Mouse (Mus musculus) lung, postnatal 0 days (tissue): ENCODE data around the gene Ogfr. TPM values are rescaled to one million over a fixed set of nuclear protein-coding genes. Genes with fewer than 3 reads are reported as not detected.

Experiments used
- ATAC-seq: fragments of 200-750 bp; cut with Nextera tagmentation; 2 replicates; pipeline ENCODE4 v1.8.0; 2017; ENCODE audit warnings: moderate library complexity
- DNase-seq: peaks from one replicate; pipeline ENCODE4 v3.0.0-alpha.2; 2016; ENCODE audit warnings: low spot score
- H3K27ac ChIP-seq: fragments of 300-500 bp; sonication (generic); 2 replicates; pipeline ENCODE4 v1.5.1; 2014; ENCODE audit warnings: antibody characterized with exemption, mild to moderate bottlenecking, low read length, mixed read lengths
- H3K27me3 ChIP-seq: fragments of 300-500 bp; sonication (generic); replicated peaks from 2 replicates; pipeline ENCODE4 v1.6.1; 2014; ENCODE audit warnings: low read length, mixed read lengths; ENCODE audit not compliant: insufficient read depth
- H3K36me3 ChIP-seq: fragments of 300-500 bp; sonication (generic); 2 replicates; pipeline ENCODE4 v1.6.1; 2014; ENCODE audit warnings: low read length, mixed read lengths; ENCODE audit not compliant: insufficient read depth
- H3K4me1 ChIP-seq: fragments of 300-500 bp; sonication (generic); 2 replicates; pipeline ENCODE4 v1.6.1; 2014; ENCODE audit warnings: antibody characterized with exemption, low read depth, low read length, mixed read lengths; ENCODE audit not compliant: insufficient read depth
- H3K4me2 ChIP-seq: fragments of 300-500 bp; sonication (generic); replicated peaks from 2 replicates; pipeline ENCODE4 v1.6.1; 2014; ENCODE audit warnings: low read depth, mild to moderate bottlenecking, low read length, moderate library complexity, mixed read lengths
- H3K4me3 ChIP-seq: fragments of 300-500 bp; sonication (generic); 2 replicates; pipeline ENCODE4 v1.5.1; 2014; ENCODE audit warnings: low read depth, low read length
- H3K9ac ChIP-seq: fragments of 300-500 bp; sonication (generic); replicated peaks from 2 replicates; pipeline ENCODE4 v1.6.1; 2014; ENCODE audit warnings: low read depth, mild to moderate bottlenecking
- H3K9me3 ChIP-seq: fragments of 300-500 bp; sonication (generic); 2 replicates; pipeline ENCODE4 v1.6.1; 2016; ENCODE audit warnings: low read length, mixed read lengths
- CTCF ChIP-seq: IDR thresholded peaks from 2 replicates; pipeline ENCODE4 v1.5.1; 2016; ENCODE audit warnings: antibody characterized with exemption, mild to moderate bottlenecking
- EP300 ChIP-seq: IDR thresholded peaks from 2 replicates; pipeline ENCODE4 v1.6.1; 2016; ENCODE audit warnings: antibody characterized with exemption, mild to moderate bottlenecking, control low read depth
- WGBS: fragments of 180-500 bp; shearing (Covaris S2); extraction: QIAGEN DNeasy Blood & Tissue Kit; methylation state at CpG from one replicate; pipeline ENCODE4 v1.1.7; 2014; 5-methylcytosine and 5-hydroxymethylcytosine counted together
- polyA plus RNA-seq: library from polyadenylated mRNA; unstranded; fragments of >200 nt; fragmentation: Nextera tagmentation; extraction: Ambion mirVana; gene quantifications from 2 replicates; pipeline ENCODE4 v1.2.1, GENCODE M21; 2015

Ogfr gene
- polyA plus RNA-seq, result 37.5 and 38.3 TPM in 2 replicates

- peak; percentile 88 for DNase-seq
These were observed at the start of gene Ogfr for GRCm38 (mm10) chr2:180589123-180589831. Ogfr (plus strand) TSS chr2:180589245.

GRCm38 (mm10) chr2:180543675-180544074 is 45.4 kb upstream of the Ogfr start:
- TF ChIP-seq EP300, result no peak
- TF ChIP-seq CTCF, result no peak
- no peaks in the 10 kb centered on the region for H3K4me1 ChIP-seq
- H3K9ac ChIP-seq, result no peak overlapping the region
- ATAC-seq (no peak), DNase-seq (no peak)
- H3K27me3 ChIP-seq, result no peaks in the 10 kb centered on the region
- no peaks in the 10 kb centered on the region for H3K36me3 ChIP-seq
- H3K4me2 ChIP-seq, result no peak overlapping the region
- H3K9me3 ChIP-seq, result no peaks in the 10 kb centered on the region
- H3K27ac ChIP-seq, result no peak overlapping the region
- WGBS, result 74% methylated on average over 2 of the region's 2 CpGs
- H3K4me3 ChIP-seq, result no peak overlapping the region

More at GRCm38 (mm10) chr2:180589123-180589831, at the start of gene Ogfr:
- H3K4me3 ChIP-seq, result peak within 1 kb of the TSS; percentile 95
- peak; percentile 55 for TF ChIP-seq CTCF
- TF ChIP-seq EP300, result no peak
- no peaks in the 10 kb centered on the region for H3K27me3 ChIP-seq
- H3K36me3 ChIP-seq, result 0 out of 2 replicates have a peak, but pooled peaks cover 24% of the 10 kb centered on the region
- peak within 1 kb of the TSS; percentile 73 for H3K4me2 ChIP-seq
- under 1% methylated on average over 61 of the region's 67 CpGs for WGBS
- peak within 1 kb of the TSS; percentile 96 for H3K27ac ChIP-seq
- peak within 1 kb of the TSS; percentile 85 for H3K9ac ChIP-seq
- peak; percentile 94 for ATAC-seq
- H3K9me3 ChIP-seq, result no peaks in the 10 kb centered on the region
- H3K4me1 ChIP-seq, result peaks cover 4% of the 10 kb centered on the region; the same call in 1 of the 2 replicates

DNA sequence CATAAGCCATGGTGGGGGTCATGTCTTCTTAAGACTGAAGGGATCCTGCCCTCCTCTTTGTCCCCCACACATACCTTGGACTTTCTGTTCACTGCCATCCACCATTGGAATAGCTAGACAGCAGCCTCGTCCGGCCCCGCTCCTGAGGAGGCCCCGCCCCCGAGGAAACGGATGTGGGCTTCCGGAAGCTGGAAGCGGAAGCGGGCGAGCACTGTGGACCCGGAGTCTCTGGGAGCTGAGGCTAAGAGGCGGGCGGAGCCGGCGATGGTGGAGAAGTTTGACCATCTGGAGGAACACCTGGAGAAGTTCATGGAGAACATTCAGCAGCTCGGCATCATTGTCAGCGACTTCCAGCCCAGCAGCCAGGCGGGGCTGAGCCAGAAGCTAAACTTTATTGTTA is 44.0 kb upstream of the Ogfr start:
- DNase-seq (no peak), ATAC-seq (no peak)
- H3K36me3 ChIP-seq, result no peaks in the 10 kb centered on the region
- H3K27me3 ChIP-seq, result no peaks in the 10 kb centered on the region
- no peak overlapping the region for H3K9ac ChIP-seq
- H3K4me2 ChIP-seq, result no peak overlapping the region
- 75% methylated on average over 15 of the region's 18 CpGs for WGBS
- no peaks in the 10 kb centered on the region for H3K9me3 ChIP-seq
- no peak overlapping the region for H3K4me3 ChIP-seq
- no peak for TF ChIP-seq EP300
- no peak for TF ChIP-seq CTCF
- no peaks in the 10 kb centered on the region for H3K4me1 ChIP-seq
- no peak overlapping the region for H3K27ac ChIP-seq

DNA sequence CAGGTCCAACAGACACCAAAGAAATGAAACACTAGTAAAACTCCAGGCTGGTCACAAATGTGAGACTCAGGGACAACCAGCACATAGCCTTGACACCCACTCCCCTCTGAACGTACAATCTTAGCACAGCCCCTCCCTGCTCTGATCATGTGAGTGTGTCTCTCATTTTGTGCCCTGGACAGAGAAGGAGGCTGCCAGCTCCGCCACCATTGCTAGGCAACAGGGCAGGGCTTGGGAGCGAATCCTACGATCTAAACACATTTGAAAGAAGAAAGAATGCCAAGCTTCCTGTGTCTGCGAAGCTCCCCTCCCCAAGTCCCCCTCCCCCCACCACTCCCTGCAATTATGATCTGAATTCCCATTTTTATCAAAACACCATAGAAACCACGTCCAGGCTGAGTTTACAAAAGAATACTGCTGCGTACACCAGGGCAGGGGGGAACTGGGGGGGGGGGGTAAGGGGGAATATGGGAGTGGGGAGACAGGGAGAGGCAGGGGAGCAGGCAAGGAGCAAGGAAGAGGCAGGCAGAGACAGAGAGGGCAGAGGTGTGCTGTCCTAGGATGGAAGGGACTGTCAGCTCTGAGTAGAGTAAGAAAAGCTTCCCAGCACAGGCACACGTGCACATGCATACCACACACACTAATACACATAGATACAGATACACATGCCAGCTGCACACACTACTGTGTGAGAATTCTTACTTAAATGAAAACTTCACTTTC is 41.5 kb upstream of the Ogfr start:
- Histone ChIP-seq H3K9me3 (no peaks in the 10 kb centered on the region), H3K27ac (no peak overlapping the region), H3K9ac (no peak overlapping the region), H3K27me3 (no peaks in the 10 kb centered on the region), H3K4me2 (no peak overlapping the region), H3K4me3 (no peak overlapping the region), H3K36me3 (no peaks in the 10 kb centered on the region), H3K4me1 (no peaks in the 10 kb centered on the region)
- TF ChIP-seq CTCF, result no peak
- no peak for TF ChIP-seq EP300
- ATAC-seq, result no peak
- WGBS, result 12% methylated on average over 8 of the region's 8 CpGs
- no peak for DNase-seq

DNA sequence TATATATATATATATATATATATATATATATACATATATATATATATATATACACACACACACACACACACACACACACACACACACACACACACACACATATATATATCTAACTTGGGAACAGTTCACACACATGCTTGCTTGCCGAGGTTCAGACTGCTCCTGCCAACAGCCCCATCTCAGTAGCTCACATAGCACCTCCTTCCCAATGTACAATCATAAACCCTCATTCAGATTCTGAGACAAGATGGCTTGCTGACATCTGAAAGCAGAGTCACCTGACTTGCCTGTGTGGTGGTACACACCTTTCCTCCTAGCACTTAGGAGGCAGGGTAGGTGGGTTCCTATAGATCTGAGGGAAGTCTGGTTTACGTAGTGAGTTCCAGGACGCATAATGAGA is 36.7 kb upstream of the Ogfr start:
- Histone ChIP-seq H3K4me2 (no peak overlapping the region), H3K27me3 (no peaks in the 10 kb centered on the region), H3K27ac (no peak overlapping the region), H3K9ac (no peak overlapping the region), H3K36me3 (no peaks in the 10 kb centered on the region), H3K4me3 (no peak overlapping the region), H3K4me1 (no peaks in the 10 kb centered on the region), H3K9me3 (no peaks in the 10 kb centered on the region)
- 62% methylated on average over 3 of the region's 3 CpGs for WGBS
- no peak for ATAC-seq
- TF ChIP-seq CTCF, result no peak
- TF ChIP-seq EP300, result no peak
- no peak for DNase-seq

GRCm38 (mm10) chr2:180555219-180555618 is 33.8 kb upstream of the Ogfr start:
- H3K27me3 ChIP-seq, result no peaks in the 10 kb centered on the region
- no peaks in the 10 kb centered on the region for H3K9me3 ChIP-seq
- H3K4me2 ChIP-seq, result no peak overlapping the region
- TF ChIP-seq EP300 (no peak), CTCF (peak; percentile 35)
- no peak overlapping the region for H3K9ac ChIP-seq
- ATAC-seq, result no peak
- DNase-seq, result no peak
- H3K36me3 ChIP-seq, result no peaks in the 10 kb centered on the region
- H3K4me1 ChIP-seq, result no peaks in the 10 kb centered on the region
- H3K27ac ChIP-seq, result no peak overlapping the region
- H3K4me3 ChIP-seq, result no peak overlapping the region
- 52% methylated on average over 3 of the region's 3 CpGs for WGBS
